Mouse (Mus musculus) induced T-regulatory cell, adult 2 months (primary cell): ENCODE results near the gene Itsn1.
A peak's percentile ranks its signal among the peaks of the same experiment; 100 is the strongest.

ENCODE experiments used
- DNase-seq: peaks from one replicate; pipeline ENCODE4 v3.0.0-alpha.2; 2012; ENCODE audit warnings: low read depth

The Itsn1 gene

DNA sequence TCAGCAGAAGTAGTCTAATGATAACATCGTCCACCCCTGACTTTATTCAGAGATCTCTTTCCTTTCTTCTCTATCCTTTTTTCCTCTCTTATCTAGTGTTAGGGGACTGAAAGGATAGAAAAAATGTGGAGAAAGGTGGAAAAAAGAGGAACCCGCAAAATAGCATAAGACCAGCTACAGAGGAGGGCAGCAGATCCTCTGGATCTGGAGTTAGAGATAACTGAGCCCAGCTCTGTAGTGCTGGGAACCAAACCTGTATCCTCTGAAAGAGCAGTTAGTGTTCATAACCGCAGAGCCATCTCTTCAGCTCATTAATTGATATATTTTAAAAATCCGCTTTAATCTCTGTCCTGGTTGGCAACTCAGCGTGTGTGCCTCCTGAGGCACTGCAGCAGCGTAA, 84.5 kb downstream of the Itsn1 start:
- DNase-seq: no peak

DNA sequence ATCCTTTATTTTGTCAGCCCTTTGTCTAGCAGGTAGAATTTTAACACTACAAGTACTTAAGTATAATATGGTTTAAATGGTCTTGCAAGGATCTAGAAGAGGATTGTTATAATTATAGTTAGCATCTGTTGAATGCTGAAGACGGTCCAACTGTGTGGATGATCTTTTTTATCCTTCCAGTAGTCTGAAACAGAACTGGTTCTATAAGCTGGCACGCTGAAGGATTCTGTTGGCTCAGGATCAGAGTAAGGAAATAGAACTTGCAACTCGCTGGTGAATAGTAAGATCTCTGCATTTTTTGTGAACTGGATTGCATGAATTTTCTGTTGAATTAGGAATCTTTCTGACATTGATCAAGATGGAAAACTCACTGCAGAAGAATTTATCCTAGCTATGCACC, 86.0 kb downstream of the Itsn1 start:
- no peak for DNase-seq

DNA sequence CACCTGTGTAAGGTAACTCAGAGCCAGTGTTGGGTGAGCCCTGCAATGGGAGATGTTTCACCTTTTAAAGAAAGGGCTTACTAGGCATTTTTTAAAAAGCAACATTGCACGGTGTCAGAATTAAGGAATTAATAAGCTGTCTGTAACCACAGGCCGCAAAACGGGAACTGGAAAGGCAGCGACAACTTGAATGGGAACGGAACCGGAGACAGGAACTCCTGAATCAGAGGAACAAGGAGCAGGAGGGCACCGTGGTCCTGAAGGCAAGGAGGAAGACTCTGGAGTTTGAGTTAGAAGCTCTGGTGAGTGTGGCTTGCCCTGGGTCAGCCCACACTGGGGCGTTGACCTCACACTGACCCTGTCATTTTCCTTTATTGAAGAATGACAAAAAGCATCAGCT, 91.2 kb downstream of the Itsn1 start:
- no peak for DNase-seq

DNA sequence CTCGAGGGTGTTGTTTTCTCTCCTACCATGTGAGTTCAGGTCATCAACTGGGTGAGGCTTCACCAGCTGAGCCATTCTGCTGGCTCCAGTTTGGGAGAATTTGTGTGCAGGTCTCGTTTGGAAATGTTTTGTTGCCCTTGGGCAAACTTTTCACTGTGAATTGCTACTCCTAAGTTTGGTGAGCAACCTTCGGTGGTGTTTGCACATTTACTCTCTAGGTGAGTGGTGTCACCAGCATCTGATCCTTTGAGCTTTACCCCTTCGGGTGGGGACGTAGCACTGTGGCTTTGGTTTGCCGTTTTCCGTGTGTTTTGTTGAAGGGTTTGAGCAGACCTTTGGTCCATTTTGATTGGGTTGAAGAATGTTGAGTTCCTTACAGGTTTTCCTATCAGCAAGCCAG, 93.2 kb downstream of the Itsn1 start:
- no peak for DNase-seq

DNA sequence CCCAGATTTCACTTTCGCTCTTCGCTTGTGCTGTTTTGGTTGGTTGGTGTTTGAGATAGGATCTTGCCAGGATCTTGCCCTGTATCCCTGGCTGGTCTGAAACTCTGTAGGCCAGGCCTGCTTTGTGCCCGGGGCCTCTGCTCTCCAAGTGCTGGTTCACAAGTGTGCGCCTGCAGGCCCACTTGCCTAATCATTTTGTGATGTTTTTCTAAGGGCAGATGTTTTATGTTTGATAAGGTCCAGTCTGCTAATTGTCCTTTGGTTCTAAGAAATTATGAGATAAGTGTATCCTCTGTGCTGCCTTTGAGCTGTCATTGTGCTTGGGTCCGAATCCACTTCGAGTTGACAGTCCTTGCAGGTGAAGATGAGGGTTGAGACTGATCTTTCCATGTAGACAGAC, 93.7 kb downstream of the Itsn1 start:
- DNase-seq: no peak

DNA sequence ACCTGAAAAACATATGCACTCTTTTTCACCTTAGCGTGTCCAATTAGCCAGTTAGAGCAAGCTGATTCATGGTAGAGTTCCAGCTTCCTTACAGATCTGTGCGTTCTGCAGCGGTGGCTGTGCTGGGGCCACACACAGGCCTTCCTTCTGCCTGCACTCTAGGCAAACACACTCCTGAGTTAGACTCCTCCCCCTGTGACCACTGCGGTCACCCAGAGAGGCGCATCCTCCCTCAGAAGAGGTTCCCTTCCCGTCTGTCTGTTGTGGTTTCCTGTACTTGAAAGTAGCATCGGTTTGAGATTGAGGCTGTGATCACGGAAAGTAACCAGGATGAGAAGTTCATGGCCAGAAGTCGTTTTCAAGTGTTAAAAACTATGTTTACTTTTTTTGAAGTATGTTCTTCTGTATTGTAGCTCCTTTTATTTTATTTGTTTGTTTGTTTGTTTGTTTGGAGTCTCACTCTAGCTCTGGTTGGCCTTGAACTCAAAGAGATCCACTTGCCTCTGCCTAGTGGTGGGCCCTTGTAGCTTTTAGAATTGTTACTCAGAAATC, 96.8 kb downstream of the Itsn1 start:
- peak; percentile 92 for DNase-seq

DNA sequence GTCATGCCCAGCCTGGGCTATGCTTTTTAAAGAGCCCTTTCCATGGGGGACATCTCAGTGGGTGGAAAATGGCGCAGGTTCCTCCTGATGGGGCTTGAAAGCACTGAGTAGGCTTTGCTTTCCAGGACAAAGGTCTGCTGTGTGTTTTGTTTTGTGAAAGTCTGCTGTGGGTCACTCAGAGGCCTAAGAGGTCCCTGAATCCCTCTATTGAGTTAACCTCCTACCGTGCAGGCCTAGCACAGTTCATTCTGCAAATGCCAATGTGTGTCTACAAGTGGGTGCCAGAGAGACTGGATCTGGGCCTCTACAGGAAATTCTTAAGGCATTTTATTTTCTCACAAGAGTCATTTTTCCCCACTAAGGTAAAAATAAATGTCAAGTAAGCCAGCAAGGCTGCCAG, 97.8 kb downstream of the Itsn1 start:
- DNase-seq: no peak

DNA sequence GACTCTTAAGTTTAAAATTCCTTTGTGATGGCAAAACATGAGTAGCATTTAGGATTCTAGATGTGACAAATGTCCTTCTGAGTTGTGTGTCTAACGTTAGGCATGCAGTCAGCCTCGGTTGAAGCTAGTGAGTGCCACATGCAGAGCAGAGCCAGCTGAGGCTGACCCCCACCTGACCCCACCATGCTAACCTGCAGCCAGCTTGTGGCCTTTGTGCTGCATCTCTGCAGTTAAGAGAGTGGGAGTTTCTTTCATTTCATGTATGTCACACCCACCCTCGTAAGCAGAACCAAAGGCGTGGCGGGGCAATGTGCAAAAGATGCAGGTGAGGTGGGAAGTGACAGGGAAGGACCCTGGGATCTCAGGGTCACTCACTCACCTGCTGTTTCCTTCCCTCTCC, 98.4 kb downstream of the Itsn1 start:
- no peak for DNase-seq

DNA sequence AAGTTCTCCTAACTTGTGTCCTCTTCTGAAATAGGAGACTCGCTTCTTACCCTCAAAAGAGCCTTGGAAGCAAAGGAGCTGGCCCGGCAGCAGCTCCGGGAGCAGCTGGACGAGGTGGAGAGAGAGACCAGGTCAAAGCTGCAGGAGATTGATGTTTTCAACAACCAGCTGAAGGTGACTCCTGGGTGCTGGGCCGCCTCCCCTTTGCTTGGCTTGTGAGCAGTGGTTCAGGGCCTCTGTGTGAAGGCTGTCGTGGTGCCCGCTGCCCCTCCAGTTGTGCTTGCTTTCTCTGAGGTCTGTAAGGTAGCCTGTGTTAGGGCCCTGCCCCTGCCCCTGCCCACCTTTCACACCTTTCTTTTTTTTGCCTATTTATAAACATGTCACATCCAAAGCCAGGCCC, 99.1 kb downstream of the Itsn1 start:
- no peak for DNase-seq

DNA sequence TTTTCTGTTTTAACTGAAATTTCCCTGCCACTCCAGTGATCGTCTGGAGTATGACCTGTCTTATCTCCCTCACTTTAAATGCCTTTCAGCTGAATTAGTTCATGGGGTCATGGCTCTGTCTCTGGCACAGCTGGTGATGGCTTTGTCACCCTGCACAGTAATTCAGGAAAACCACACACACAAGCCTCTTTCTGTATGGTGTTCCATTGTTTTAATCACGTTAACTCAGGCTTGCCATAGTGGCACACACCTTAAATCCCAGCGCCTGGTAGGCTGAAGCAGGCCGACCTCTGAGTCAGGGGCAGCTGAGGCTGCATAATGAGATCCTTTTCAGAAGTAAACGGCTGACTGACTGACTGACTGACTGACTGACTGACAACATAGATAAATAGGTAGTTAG, 99.5 kb downstream of the Itsn1 start:
- no peak for DNase-seq

DNA sequence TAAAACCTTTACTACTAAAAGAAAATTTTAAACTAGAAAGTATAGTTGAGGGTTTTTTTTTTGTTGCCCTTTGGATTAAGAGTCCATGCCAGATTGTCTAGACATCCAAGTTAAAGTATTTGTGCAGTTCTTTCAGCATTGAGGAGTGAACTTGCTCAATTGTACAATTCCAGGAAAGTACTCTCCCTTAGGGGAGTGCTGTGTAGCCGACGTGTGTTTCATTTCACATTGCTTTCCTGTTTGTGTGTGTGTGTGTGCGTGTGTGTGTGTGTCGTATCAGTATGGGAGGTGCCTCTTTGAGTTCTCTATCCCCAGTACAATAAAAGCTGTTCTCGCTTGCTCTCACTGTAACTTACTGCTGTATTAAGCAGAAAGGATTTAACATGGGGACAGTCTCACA, 100.0 kb downstream of the Itsn1 start:
- DNase-seq: no peak

DNA sequence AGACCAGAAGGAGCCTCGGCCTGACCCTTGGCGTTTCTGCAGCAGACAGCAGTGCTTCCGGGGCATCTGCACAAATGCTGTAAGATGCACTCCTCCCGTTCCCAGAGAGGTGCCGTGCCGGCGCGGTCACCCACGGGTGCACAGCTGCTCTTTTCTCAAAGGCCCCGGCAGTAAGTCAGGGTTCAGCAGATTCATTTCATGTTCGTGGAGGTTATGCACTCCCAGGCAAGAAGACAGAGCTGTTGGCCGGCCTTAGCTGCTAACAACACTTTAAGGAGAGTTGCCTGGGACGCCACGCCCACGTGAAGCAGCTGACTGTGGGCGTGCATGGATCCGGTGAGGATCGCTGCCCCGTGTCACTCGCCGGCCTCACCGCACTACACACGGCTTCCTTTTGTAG, 101.2 kb downstream of the Itsn1 start:
- DNase-seq: no peak

DNA sequence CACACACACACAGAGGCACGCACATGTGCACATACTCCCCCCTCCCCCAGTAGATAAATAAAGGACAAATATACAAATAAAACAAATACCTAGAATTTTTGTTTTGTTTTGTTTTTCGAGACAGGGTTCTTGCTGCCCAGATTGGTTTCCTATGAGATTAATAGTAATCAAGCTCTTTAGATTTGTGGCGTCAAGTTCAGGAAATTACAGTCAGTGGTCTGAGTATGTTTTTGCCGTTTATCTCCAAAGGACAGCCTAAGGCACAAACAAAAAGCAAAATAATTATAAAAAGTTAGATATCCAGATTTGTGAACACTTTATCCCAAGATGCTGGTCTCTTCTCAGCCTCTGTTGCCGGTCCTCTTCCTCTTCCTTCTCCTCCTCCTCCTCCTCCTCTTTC, 104.0 kb downstream of the Itsn1 start:
- DNase-seq: no peak

DNA sequence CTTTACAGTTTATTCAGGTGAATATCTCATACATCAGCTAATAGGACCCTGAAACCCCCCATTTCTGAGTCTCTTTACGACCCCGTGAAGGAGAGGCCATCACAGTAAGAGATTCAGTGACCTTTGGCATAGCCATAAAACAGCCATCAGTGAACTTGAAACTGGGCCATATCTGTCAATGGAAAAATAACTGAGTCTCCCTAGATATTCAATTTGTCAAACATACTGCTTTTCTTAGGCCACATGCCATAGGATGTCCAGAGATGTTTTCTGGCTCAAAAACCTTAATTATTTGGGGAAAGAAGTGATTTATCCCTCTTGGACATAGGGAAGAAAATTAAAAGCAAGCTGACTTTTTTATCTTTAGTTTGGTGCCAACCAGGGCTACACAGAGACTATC, 104.5 kb downstream of the Itsn1 start:
- DNase-seq: no peak

DNA sequence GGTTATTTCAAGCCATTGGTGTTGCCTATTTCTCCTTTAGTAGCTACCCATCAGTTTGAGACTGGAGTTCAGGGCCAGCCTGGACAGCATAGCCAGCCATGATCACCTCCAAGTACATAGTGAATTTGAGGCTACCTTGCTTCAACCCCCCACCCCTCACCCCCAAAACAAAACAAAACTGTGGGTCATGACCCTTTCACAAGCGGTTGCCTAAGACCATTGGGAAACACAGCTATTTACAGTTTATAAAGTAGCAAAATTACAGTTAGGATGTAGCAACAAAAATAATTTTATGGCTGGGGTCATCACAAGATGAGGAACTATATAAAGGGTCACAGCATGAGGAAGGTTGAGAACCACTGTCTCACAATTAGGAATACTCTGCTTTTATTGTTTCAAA, 104.9 kb downstream of the Itsn1 start:
- DNase-seq: no peak

DNA sequence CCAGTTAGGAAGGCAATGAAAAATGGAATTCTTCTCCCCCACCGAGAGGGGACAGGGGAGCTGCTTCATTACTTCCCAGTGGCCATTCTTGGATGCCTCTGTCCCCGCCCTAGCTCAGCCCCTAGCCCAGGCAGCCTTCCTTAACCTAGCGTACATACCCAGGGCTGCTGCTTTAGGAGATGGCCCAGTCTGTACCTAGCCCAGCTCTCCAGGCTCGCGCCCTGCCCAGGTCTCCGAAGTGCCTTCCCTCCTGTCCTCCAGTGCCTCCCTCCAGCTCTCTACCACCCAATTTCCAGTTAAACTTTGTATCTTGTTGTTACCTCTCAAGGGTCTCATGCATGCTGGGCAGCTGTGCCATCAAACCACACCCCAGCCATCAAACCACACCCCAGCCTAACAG, 106.7 kb downstream of the Itsn1 start:
- DNase-seq: no peak

DNA sequence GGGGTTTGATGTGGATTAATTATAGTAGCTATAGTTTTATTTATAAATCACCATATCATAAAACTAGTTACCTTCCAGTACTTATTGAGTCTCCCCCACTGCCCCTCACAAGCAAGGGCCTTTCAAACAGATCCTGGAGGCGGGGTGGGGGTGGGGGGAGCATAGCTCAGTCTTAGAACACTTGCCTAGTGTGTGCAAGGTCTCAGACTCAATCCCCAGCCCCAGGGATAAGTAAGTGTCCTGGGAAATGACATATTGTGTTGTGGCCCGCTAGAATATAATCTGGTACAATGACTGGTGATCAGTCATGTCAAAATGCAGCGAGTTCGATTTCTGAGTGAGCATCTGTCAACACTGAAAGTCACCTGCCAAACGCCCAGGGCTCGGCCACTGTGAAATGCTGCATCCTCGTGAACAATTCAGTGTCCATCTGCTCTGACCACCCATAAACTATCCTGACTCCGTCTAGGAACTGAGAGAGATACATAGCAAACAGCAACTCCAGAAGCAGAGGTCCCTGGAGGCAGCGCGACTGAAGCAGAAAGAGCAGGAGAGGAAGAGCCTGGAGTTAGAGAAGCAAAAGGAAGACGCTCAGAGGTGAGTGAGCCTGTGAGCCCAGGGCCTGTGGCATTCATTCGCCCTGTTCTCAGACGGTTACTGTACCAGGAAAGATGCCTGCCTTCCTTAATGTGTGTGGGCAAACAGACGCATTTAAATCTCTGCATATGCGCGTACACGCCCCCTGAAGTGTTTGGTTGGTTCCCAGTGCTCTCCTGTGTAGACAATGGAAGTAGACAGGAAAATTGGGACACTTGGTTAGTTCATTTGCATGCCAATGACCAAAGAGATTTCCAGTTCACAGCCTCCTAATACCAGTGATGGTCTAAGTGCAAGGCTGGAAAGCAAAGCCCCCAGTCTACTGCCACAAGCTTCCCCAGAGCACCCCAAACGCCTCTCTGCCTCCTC, 107.8 kb downstream of the Itsn1 start:
- no peak for DNase-seq

DNA sequence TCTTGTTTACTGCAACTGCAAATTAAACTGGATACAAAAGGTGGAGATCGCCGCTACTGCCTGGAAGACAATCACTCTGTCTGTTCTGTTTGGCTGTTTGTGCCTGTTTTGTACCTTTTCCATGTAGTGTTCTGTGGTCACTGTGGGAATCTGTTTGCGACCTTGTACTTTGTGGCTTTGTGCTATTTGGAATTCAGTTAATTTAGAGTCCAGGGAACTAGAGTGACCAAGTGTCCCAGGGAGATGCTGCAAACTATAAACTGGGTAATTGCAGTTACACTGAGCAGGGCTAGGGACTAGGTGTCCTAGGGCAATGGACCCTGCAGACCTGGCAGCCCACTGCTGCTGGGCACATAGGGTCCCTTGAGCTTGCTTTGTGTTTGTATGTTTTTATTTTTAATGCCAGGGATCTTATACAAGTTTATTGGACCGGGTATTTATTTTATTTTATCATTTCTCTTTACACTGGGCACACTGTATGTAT, 108.5 kb downstream of the Itsn1 start:
- DNase-seq: no peak

DNA sequence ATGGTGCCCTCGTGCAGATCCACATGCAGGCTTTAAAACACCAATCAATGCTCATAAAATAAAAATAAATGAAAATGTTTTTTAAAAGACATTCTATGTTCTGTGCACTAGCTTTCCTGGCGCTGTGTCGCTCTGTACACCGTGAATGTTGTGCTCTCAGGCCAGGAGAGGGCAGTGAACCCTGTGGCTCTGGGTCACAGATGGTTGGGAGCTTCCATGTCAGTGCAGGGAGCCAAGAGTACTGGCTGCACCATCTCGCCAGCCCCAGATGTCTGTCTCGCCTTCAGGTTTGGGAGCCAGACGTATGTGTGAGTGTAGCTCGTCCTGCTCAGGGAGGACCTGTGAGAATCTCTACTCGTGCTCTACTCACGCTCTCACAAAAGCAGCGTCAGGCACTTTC, 109.7 kb downstream of the Itsn1 start:
- DNase-seq: no peak

DNA sequence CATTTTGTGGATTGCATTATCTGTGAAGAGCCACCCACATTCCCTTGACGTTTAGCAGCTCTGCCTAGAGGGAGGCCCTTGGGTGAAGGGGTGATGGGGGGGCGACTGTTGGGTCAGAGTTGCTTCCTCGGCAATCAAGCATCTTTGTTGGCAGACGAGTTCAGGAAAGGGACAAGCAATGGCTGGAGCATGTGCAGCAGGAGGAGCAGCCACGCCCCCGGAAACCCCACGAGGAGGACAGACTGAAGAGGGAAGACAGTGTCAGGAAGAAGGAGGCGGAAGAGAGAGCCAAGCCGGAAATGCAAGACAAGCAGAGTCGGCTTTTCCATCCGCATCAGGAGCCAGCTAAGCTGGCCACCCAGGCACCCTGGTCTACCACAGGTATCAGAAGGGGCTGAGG, 110.4 kb downstream of the Itsn1 start:
- no peak for DNase-seq

DNA sequence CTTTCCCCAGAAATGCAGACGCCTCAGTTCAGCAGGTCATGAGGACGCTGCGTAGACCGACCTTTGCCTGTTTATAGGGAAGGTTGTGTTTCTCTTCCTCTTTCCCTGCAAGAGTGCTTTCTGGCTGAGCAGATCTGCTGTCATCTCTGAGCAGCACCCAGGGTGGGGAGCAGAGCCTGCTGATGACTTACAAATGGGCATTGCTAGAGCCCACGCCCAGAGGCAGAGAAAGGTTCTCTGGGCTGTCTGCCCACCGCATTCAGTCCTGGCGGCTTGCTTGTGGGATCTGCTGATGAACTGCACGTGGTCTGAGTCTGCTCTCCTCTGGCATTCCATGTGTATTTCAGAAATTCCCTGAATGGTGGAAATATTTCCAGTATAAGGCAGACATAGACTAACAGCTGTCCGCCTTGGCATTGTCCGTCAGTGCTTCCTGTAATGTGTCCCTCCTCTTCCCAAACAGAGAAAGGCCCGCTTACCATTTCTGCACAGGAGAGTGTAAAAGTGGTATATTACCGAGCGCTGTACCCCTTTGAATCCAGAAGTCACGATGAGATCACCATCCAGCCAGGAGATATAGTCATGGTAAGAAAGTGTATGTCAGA, 112.0 kb downstream of the Itsn1 start:
- no peak for DNase-seq

DNA sequence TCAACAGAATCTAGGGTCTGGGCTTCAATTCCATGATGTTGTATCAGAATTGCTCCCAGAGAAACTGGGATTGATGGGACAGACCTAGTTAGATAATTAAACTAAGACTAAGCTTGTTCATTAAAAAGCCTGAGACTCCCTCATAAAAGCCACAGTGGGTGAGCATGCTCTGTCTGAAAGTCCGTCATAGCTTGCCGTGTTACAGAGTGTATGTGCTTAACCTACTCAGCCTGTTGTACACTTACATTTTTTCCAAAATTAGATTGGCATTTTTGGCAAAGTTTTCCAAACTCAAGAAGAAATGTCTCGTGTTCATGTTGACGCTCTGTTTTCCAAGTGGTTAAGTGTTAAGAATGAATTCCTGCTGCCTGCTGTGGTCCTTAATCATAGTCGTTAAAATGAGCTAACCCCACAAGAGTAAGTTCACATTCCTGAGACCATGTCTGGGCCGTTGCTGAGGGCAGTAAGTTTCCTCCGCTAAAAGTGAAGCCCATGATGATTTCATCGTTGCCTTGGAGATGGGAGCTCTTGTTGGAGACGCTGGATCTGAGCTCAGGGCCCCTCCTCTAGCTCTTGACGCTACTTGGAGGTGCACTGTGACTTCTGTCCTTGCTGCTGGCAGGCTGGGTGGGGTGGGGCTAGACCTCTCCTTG, 117.1 kb downstream of the Itsn1 start:
- DNase-seq: no peak
